Mouse (Mus musculus) c-Kit-positive CD71-positive TER-119-positive erythroid progenitor cells, embryonic 14.5 days (primary cell): ENCODE data around the gene Fbxl18.
A peak's percentile ranks its signal among the peaks of the same experiment; 100 is the strongest.
"Not testable (repeated sequence)": the region's sequence is repeated elsewhere in the genome, so short reads cannot be mapped to it uniquely, and the experiment has no call there.

Experiments
- DNase-seq: peaks from one replicate; pipeline ENCODE4 v3.0.0-alpha.2; 2013; ENCODE audit warnings: low spot score

The Fbxl18 gene

GRCm38 (mm10) chr5:142871765-142872164, 23.5 kb downstream of the Fbxl18 start:
- no peak for DNase-seq

- DNase-seq: no peak
Measured at GRCm38 (mm10) chr5:142869463-142869862, 25.8 kb downstream of the Fbxl18 start.

GRCm38 (mm10) chr5:142857763-142858229, 37.4 kb downstream of the Fbxl18 start:
- no peak for DNase-seq

- DNase-seq: no peak
Measured at GRCm38 (mm10) chr5:142856408-142856807, 38.8 kb downstream of the Fbxl18 start.

- DNase-seq: peak; percentile 44
Measured at GRCm38 (mm10) chr5:142854877-142855276, 40.3 kb downstream of the Fbxl18 start.

- DNase-seq: no peak
Measured at GRCm38 (mm10) chr5:142853585-142853984, 41.6 kb downstream of the Fbxl18 start.

GRCm38 (mm10) chr5:142851681-142852049, 43.6 kb downstream of the Fbxl18 start:
- no peak for DNase-seq

- no peak for DNase-seq
Measured at GRCm38 (mm10) chr5:142850916-142851680, 44.1 kb downstream of the Fbxl18 start.

- no peak for DNase-seq
Measured at GRCm38 (mm10) chr5:142850476-142850875, 44.7 kb downstream of the Fbxl18 start.

- DNase-seq: no peak
Measured at GRCm38 (mm10) chr5:142848911-142849310, 46.3 kb downstream of the Fbxl18 start.

GRCm38 (mm10) chr5:142848149-142848548, 47.1 kb downstream of the Fbxl18 start:
- no peak for DNase-seq

GRCm38 (mm10) chr5:142844467-142844866, 50.8 kb downstream of the Fbxl18 start:
- DNase-seq: peak; percentile 27

- no peak for DNase-seq
Measured at GRCm38 (mm10) chr5:142842137-142842642, 53.0 kb downstream of the Fbxl18 start.

GRCm38 (mm10) chr5:142841372-142842136, 53.7 kb downstream of the Fbxl18 start:
- DNase-seq: no peak

- DNase-seq: not testable (repeated sequence)
Measured at GRCm38 (mm10) chr5:142837427-142837826, 57.8 kb downstream of the Fbxl18 start.

- DNase-seq: no peak
Measured at GRCm38 (mm10) chr5:142836891-142837290, 58.3 kb downstream of the Fbxl18 start.

- DNase-seq: no peak
Measured at GRCm38 (mm10) chr5:142833646-142834438, 61.4 kb downstream of the Fbxl18 start.

- no peak for DNase-seq
Measured at GRCm38 (mm10) chr5:142826131-142826530, 69.1 kb downstream of the Fbxl18 start.

GRCm38 (mm10) chr5:142825665-142826064, 69.6 kb downstream of the Fbxl18 start:
- DNase-seq: no peak

GRCm38 (mm10) chr5:142824091-142824490, 71.1 kb downstream of the Fbxl18 start:
- no peak for DNase-seq

GRCm38 (mm10) chr5:142823096-142824062, 71.8 kb downstream of the Fbxl18 start:
- no peak for DNase-seq
